Mouse (Mus musculus): ENCODE data around the gene Tsc22d4.

DNA sequence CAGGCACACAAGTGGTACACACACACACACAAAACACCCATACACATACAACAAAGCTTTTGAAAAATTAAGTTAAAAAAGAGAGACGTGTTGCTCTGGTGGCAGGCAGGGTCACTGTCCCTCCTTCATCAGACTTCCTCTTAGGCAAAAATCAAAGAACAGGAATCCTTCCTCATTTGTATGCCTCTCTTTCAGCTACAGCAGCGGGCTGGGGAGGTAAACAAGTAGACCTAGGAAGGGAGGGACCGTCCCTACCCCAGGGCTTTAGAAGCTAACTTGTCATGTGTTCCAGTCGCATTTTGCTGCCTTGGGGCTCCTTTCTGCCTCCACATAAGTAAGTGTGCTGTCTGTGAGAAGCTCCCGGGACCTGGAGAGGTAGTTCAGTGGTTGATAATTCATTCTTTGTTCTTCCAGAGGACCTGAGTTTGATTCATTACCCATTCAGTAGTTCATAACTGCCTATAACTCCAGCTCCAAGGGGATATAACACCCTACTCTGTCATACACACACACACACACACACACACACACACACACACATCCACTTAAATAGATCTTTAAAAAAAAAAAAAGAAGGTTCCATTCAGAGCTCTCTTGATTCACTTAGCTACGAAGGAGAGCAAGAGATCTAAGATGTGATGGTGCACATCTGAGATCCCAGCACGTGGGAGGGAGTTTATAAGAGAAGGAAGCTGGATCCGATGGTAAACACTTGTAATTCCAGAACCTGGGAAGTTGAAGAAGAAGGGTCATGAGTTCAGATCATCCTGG lies 27.3 kb upstream of the Tsc22d4 start:
- no peak for TF ChIP-seq CTCF (IDR thresholded peaks at IDR 0.05; ENCODE audit: borderline replicate concordance, extremely low read depth, insufficient read depth, insufficient read length)
- TF ChIP-seq POLR2A (IDR thresholded peaks at IDR 0.05; ENCODE audit: borderline replicate concordance, extremely low read depth, insufficient read depth, insufficient read length, poor library complexity, severe bottlenecking): no peak
